ENCODE assay signal across 10 mouse cellular contexts in genomic region chr17:85486585-85487480, GRCm38 (mm10).
DNase-seq lines count a peak whose midpoint lies in the region; ATAC-seq lines count a peak whose summit lies in the region.
"Had no signal": no experiment of that assay in that cellular context is flagged by ENCODE, and none has a peak within 500 bp of the region (broad histone marks: within the 10 kb centered on the region; RNA-seq: fewer than 3 reads in every experiment).

No protein-coding gene starts in this region.

- peak overlapping the region; percentile 23 for H3K4me3 ChIP-seq in heart, embryonic 15.5 days
- H3K4me3 ChIP-seq in forebrain, embryonic 15.5 days, result peak overlapping the region; percentile 32
- peak overlapping the region; percentile 4; the same call in 1 of the 2 replicates for H3K4me3 ChIP-seq in midbrain, embryonic 15.5 days
- H3K4me3 ChIP-seq: myocyte had no signal

- peaks cover 97% of the 10 kb centered on the region for H3K27me3 ChIP-seq in heart, embryonic 15.5 days
- peaks cover 75% of the 10 kb centered on the region for H3K27me3 ChIP-seq in forebrain, embryonic 15.5 days
- H3K27me3 ChIP-seq in midbrain, embryonic 15.5 days (replicated peaks), result peaks cover 86% of the 10 kb centered on the region

- no peak for ATAC-seq in heart, embryonic 15.5 days (replicated peaks; ENCODE audit: insufficient number of reproducible peaks, insufficient read depth, low FRiP score, low read depth)
- no peak for ATAC-seq in forebrain, embryonic 15.5 days (replicated peaks)
- no peak; the same call in 1 of the 2 replicates for ATAC-seq in midbrain, embryonic 15.5 days (replicated peaks)

- DNase-seq in heart, adult 9 months (ENCODE audit: low spot score in 2 of 2), result no peak
- DNase-seq in R1 (ENCODE audit: low read depth, low spot score), result peak; percentile 88
- DNase-seq in left cerebral cortex, postnatal 10 days (ENCODE audit: extremely low spot score in 1 of 2, low spot score in 2 of 2), result no peak
- DNase-seq in layer of hippocampus, adult 11-12 months (ENCODE audit: low spot score), result no peak
- no peak for DNase-seq in adrenal gland, adult 2 months
- DNase-seq: layer of hippocampus, postnatal 36 days had no signal

- no peak overlapping the region for H3K9ac ChIP-seq in heart, embryonic 15.5 days
- 0 out of 2 replicates have a peak overlapping the region, but pooled peaks have one; percentile 14 for H3K9ac ChIP-seq in forebrain, embryonic 15.5 days (replicated peaks)
- no peak overlapping the region for H3K9ac ChIP-seq in midbrain, embryonic 15.5 days

- no peaks in the 10 kb centered on the region for H3K9me3 ChIP-seq in heart, embryonic 15.5 days (replicated peaks)
- no peaks in the 10 kb centered on the region for H3K9me3 ChIP-seq in forebrain, embryonic 15.5 days
- H3K9me3 ChIP-seq in midbrain, embryonic 15.5 days, result no peaks in the 10 kb centered on the region

- no peak overlapping the region for H3K27ac ChIP-seq in heart, embryonic 15.5 days
- H3K27ac ChIP-seq in forebrain, embryonic 15.5 days (replicated peaks), result no peak overlapping the region
- H3K27ac ChIP-seq in midbrain, embryonic 15.5 days, result 0 out of 2 replicates have a peak overlapping the region, but pooled peaks have one; percentile 4

- H3K4me1 ChIP-seq in heart, embryonic 15.5 days (replicated peaks), result peaks cover 14% of the 10 kb centered on the region
- peaks cover 30% of the 10 kb centered on the region for H3K4me1 ChIP-seq in forebrain, embryonic 15.5 days
- peaks cover 16% of the 10 kb centered on the region for H3K4me1 ChIP-seq in midbrain, embryonic 15.5 days

- 5% methylated on average over 52 of the region's 52 CpGs for WGBS in heart, embryonic 15.5 days
- WGBS in forebrain, embryonic 15.5 days, result 2% methylated on average over 52 of the region's 52 CpGs
- 2% methylated on average over 52 of the region's 52 CpGs for WGBS in midbrain, embryonic 15.5 days

- intact Hi-C loops in left cerebral cortex, postnatal 10 days (cut with DNase I), result loop anchor here (5.0 to 10.0 kb wide), 3 partner anchors 125 to 292 kb away; partner anchors contain the start of genes Six2 and Six3

- H3K36me3 ChIP-seq in heart, embryonic 15.5 days, result no peaks in the 10 kb centered on the region
- H3K36me3 ChIP-seq in forebrain, embryonic 15.5 days, result no peaks in the 10 kb centered on the region
- no peaks in the 10 kb centered on the region for H3K36me3 ChIP-seq in midbrain, embryonic 15.5 days (replicated peaks)

- peak overlapping the region; percentile 51 for H3K4me2 ChIP-seq in heart, embryonic 15.5 days
- peak overlapping the region; percentile 55 for H3K4me2 ChIP-seq in forebrain, embryonic 15.5 days (replicated peaks)
- peak overlapping the region; percentile 42 for H3K4me2 ChIP-seq in midbrain, embryonic 15.5 days
